Mouse (Mus musculus): ENCODE data around the gene Rasal2.

Gene Rasal2

GRCm38 (mm10) chr1:157343519-157343918 lies 68.9 kb downstream of the Rasal2 start:
- DNase-seq (ENCODE audit: extremely low read depth, low read depth): no peak

GRCm38 (mm10) chr1:157334834-157335233 lies 77.6 kb downstream of the Rasal2 start:
- no peak for DNase-seq (ENCODE audit: extremely low read depth, low read depth)

- DNase-seq (ENCODE audit: extremely low read depth, low read depth): no peak
Observed at GRCm38 (mm10) chr1:157328068-157328467, 84.3 kb downstream of the Rasal2 start.

GRCm38 (mm10) chr1:157323091-157323490 lies 89.3 kb downstream of the Rasal2 start:
- DNase-seq (ENCODE audit: extremely low read depth, low read depth): no peak

- DNase-seq (ENCODE audit: extremely low read depth, low read depth): no peak
Observed at GRCm38 (mm10) chr1:157318896-157319295, 93.5 kb downstream of the Rasal2 start.

GRCm38 (mm10) chr1:157301266-157301665 lies 111.1 kb downstream of the Rasal2 start:
- DNase-seq (ENCODE audit: extremely low read depth, low read depth): no peak

- no peak for DNase-seq (ENCODE audit: extremely low read depth, low read depth)
Observed at GRCm38 (mm10) chr1:157299559-157299958, 112.8 kb downstream of the Rasal2 start.

- no peak for DNase-seq (ENCODE audit: extremely low read depth, low read depth)
Observed at GRCm38 (mm10) chr1:157298990-157299389, 113.4 kb downstream of the Rasal2 start.

GRCm38 (mm10) chr1:157297137-157297536 lies 115.3 kb downstream of the Rasal2 start:
- DNase-seq (ENCODE audit: extremely low read depth, low read depth): peak; percentile 48

- DNase-seq (ENCODE audit: extremely low read depth, low read depth): no peak
Observed at GRCm38 (mm10) chr1:157295868-157296267, 116.5 kb downstream of the Rasal2 start.

- no peak for DNase-seq (ENCODE audit: extremely low read depth, low read depth)
Observed at GRCm38 (mm10) chr1:157290173-157290572, 122.2 kb downstream of the Rasal2 start.

- no peak for DNase-seq (ENCODE audit: extremely low read depth, low read depth)
Observed at GRCm38 (mm10) chr1:157289251-157289650, 123.1 kb downstream of the Rasal2 start.

- DNase-seq (ENCODE audit: extremely low read depth, low read depth): no peak
Observed at GRCm38 (mm10) chr1:157286561-157286960, 125.8 kb downstream of the Rasal2 start.

- peak; percentile 24 for DNase-seq (ENCODE audit: extremely low read depth, low read depth)
Observed at GRCm38 (mm10) chr1:157285366-157285765, 127.0 kb downstream of the Rasal2 start.

- no peak for DNase-seq (ENCODE audit: extremely low read depth, low read depth)
Observed at GRCm38 (mm10) chr1:157280781-157281180, 131.6 kb downstream of the Rasal2 start.

- no peak for DNase-seq (ENCODE audit: extremely low read depth, low read depth)
Observed at GRCm38 (mm10) chr1:157275672-157276307, 136.6 kb downstream of the Rasal2 start.

- DNase-seq (ENCODE audit: extremely low read depth, low read depth): no peak
Observed at GRCm38 (mm10) chr1:157267894-157268293, 144.5 kb downstream of the Rasal2 start.

- no peak for DNase-seq (ENCODE audit: extremely low read depth, low read depth)
Observed at GRCm38 (mm10) chr1:157256562-157256961, 155.8 kb downstream of the Rasal2 start.

- no peak for DNase-seq (ENCODE audit: extremely low read depth, low read depth)
Observed at GRCm38 (mm10) chr1:157255776-157256175, 156.6 kb downstream of the Rasal2 start.

GRCm38 (mm10) chr1:157253600-157254490 lies 158.6 kb downstream of the Rasal2 start:
- DNase-seq (ENCODE audit: extremely low read depth, low read depth): no peak

- DNase-seq (ENCODE audit: extremely low read depth, low read depth): no peak
Observed at GRCm38 (mm10) chr1:157248112-157248511, 164.3 kb downstream of the Rasal2 start.

GRCm38 (mm10) chr1:157247341-157247740 lies 165.1 kb downstream of the Rasal2 start:
- no peak for DNase-seq (ENCODE audit: extremely low read depth, low read depth)

- DNase-seq (ENCODE audit: extremely low read depth, low read depth): no peak
Observed at GRCm38 (mm10) chr1:157246779-157247178, 165.6 kb downstream of the Rasal2 start.
